Mouse (Mus musculus) lung, postnatal 0 days (tissue): ENCODE data around the gene B3gat1.

ENCODE experiments used
- CTCF ChIP-seq: IDR thresholded peaks from 2 replicates; pipeline ENCODE4 v1.5.1; 2016; ENCODE audit warnings: antibody characterized with exemption, mild to moderate bottlenecking
- EP300 ChIP-seq: IDR thresholded peaks from 2 replicates; pipeline ENCODE4 v1.6.1; 2016; ENCODE audit warnings: antibody characterized with exemption, mild to moderate bottlenecking, control low read depth

GRCm38 (mm10) chr9:26775700-26776099 is 42.2 kb downstream of the B3gat1 start:
- TF ChIP-seq CTCF (no peak), EP300 (no peak)
